Mouse (Mus musculus) heart, embryonic 11.5 days (tissue): ENCODE measurements at regions not wholly inside any gene's neighbourhood (a gene's known extent, or its start where the extent isn't known, plus 50 kb on each side); places are given as distances from the start of the nearest gene placed in this dataset.

ENCODE experiments used
- ATAC-seq: fragments of 200-750 bp; cut with Nextera tagmentation; replicated peaks from 2 replicates; pipeline ENCODE4 v1.8.0; 2017; ENCODE audit warnings: moderate library complexity; ENCODE audit not compliant: insufficient number of reproducible peaks, low FRiP score, low TSS enrichment
- H3K27ac ChIP-seq: fragments of 300-500 bp; sonication (generic); 2 replicates; pipeline ENCODE4 v1.5.1; 2014; ENCODE audit warnings: mild to moderate bottlenecking, low read depth, low read length
- H3K27me3 ChIP-seq: fragments of 300-500 bp; sonication (generic); 2 replicates; pipeline ENCODE4 v1.6.1; 2014; ENCODE audit warnings: mild to moderate bottlenecking, low read length, mixed read lengths; ENCODE audit not compliant: control insufficient read depth, insufficient read depth
- H3K36me3 ChIP-seq: fragments of 300-500 bp; sonication (generic); 2 replicates; pipeline ENCODE4 v1.6.1; 2014; ENCODE audit warnings: mild to moderate bottlenecking, low read length, moderate library complexity, mixed read lengths; ENCODE audit not compliant: control insufficient read depth, insufficient read depth
- H3K4me1 ChIP-seq: fragments of 300-500 bp; sonication (generic); 2 replicates; pipeline ENCODE4 v1.6.1; 2014; ENCODE audit warnings: low read length; ENCODE audit not compliant: control insufficient read depth, insufficient read depth
- H3K4me2 ChIP-seq: fragments of 300-500 bp; sonication (generic); 2 replicates; pipeline ENCODE4 v1.6.1; 2014; ENCODE audit warnings: mild to moderate bottlenecking, moderate library complexity
- H3K4me3 ChIP-seq: fragments of 300-500 bp; sonication (generic); 2 replicates; pipeline ENCODE4 v1.5.1; 2014; ENCODE audit warnings: low read depth, low read length
- H3K9ac ChIP-seq: fragments of 300-500 bp; sonication (generic); 2 replicates; pipeline ENCODE4 v1.6.1; 2014; ENCODE audit warnings: mild to moderate bottlenecking, low read depth, low read length, moderate library complexity
- H3K9me3 ChIP-seq: fragments of 300-500 bp; sonication (generic); replicated peaks from 2 replicates; pipeline ENCODE4 v1.6.1; 2016; ENCODE audit warnings: low read length; ENCODE audit not compliant: control insufficient read depth
- WGBS: fragments of 180-500 bp; shearing (Covaris S2); extraction: QIAGEN DNeasy Blood & Tissue Kit; methylation state at CpG from one replicate; pipeline ENCODE4 v1.1.7; 2014; ENCODE audit not compliant: insufficient replicate concordance; 5-methylcytosine and 5-hydroxymethylcytosine counted together

DNA sequence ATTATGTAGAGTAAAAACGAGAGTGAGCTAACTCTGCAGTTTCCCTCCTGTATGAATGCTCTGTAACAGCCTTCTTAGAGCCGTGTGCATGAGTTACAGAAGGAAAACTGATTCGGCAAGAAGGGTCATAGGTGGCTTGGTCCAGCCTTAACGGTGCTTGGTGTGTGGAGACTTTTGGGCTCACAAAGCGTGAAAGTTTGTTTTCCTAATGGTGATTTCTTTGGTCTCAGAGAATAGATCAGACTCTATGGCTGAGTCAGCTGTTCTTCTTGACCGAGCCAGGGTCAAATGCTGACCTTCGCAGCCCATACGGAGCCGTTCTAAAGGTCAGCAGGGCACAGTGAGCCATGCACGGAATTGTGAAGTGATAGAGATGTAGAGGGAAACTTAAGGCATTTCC, 294.1 kb upstream of the Mon1b start:
- H3K4me3 ChIP-seq, result no peak overlapping the region
- no peak overlapping the region for H3K27ac ChIP-seq
- no peaks in the 10 kb centered on the region for H3K4me1 ChIP-seq
- WGBS, result 67% methylated on average over 10 of the region's 10 CpGs
- H3K36me3 ChIP-seq, result no peaks in the 10 kb centered on the region
- H3K9ac ChIP-seq, result no peak overlapping the region
- H3K9me3 ChIP-seq, result no peaks in the 10 kb centered on the region
- no peak for ATAC-seq
- H3K4me2 ChIP-seq, result no peak overlapping the region
- H3K27me3 ChIP-seq, result no peaks in the 10 kb centered on the region

DNA sequence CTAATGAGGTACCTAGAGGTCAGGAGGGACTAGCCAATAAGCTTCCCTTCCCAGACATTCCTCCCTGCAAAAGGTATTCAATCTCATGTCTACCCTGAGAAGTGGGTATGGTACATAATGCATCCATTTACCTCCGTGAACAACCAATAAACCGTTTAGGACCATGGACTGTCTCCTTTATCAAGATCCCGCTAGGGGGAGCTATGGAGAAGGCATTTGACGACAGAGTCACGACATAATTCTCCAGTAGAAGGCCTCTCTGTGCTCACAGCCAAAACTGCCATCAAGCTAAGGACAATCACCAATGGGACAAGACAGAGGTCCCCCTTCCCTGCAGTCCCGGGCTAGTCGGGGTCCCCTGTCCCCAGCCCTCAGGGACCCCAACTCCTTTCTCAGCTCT, 273.5 kb upstream of the Mon1b start:
- Histone ChIP-seq H3K4me2 (no peak overlapping the region), H3K4me1 (no peaks in the 10 kb centered on the region), H3K9ac (no peak overlapping the region), H3K27ac (no peak overlapping the region), H3K36me3 (no peaks in the 10 kb centered on the region), H3K4me3 (no peak overlapping the region), H3K9me3 (no peaks in the 10 kb centered on the region), H3K27me3 (no peaks in the 10 kb centered on the region)
- no peak for ATAC-seq
- WGBS, result 55% methylated on average over 7 of the region's 7 CpGs

DNA sequence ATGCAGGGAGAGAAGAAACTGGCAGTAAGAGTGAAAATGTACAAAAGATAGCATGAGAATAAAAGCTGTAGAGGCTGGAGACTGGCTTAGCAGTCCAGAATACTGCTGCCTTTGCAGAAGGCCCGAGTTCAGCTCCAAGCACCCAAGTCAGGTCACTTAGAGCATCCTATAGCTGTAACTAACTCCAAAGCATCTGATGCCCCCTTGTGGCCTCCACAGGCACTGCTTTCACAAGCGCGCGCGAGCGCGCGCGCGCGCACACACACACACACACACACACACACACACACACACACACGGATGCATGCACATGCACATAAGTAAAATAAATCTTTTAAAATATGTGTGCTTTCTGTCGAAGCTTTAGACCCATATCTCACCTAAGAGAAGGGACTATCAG, 271.2 kb upstream of the Mon1b start:
- H3K4me3 ChIP-seq, result no peak overlapping the region
- WGBS, result 88% methylated on average over 9 of the region's 13 CpGs
- H3K9me3 ChIP-seq, result no peaks in the 10 kb centered on the region
- no peaks in the 10 kb centered on the region for H3K27me3 ChIP-seq
- ATAC-seq, result no peak
- no peaks in the 10 kb centered on the region for H3K4me1 ChIP-seq
- H3K4me2 ChIP-seq, result no peak overlapping the region
- no peak overlapping the region for H3K9ac ChIP-seq
- no peak overlapping the region for H3K27ac ChIP-seq
- H3K36me3 ChIP-seq, result no peaks in the 10 kb centered on the region

DNA sequence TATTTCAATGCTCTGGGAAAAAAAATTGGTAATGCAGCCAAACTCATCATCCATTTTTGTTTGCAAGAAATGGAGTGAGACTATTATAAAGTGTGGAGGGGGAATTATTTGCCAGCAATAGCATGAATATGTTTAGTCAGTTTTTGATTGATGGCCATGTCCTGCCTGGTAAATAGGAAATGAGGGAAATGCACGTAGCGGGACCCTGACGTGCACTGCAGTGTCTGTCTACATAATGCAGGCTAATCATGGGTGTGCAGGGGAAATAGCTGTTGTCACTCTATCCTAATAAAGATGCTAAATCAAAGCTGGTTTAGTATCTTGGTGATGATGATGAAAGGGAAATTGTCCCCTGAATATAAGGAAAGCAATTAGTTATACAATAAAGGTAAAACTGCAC, 251.9 kb upstream of the Mon1b start:
- no peak overlapping the region for H3K27ac ChIP-seq
- H3K36me3 ChIP-seq, result no peaks in the 10 kb centered on the region
- no peaks in the 10 kb centered on the region for H3K27me3 ChIP-seq
- ATAC-seq, result no peak
- H3K9ac ChIP-seq, result no peak overlapping the region
- WGBS, result 53% methylated on average over 3 of the region's 3 CpGs
- no peak overlapping the region for H3K4me2 ChIP-seq
- H3K4me3 ChIP-seq, result no peak overlapping the region
- no peaks in the 10 kb centered on the region; the same call in 1 of the 2 replicates for H3K4me1 ChIP-seq
- H3K9me3 ChIP-seq, result no peaks in the 10 kb centered on the region

DNA sequence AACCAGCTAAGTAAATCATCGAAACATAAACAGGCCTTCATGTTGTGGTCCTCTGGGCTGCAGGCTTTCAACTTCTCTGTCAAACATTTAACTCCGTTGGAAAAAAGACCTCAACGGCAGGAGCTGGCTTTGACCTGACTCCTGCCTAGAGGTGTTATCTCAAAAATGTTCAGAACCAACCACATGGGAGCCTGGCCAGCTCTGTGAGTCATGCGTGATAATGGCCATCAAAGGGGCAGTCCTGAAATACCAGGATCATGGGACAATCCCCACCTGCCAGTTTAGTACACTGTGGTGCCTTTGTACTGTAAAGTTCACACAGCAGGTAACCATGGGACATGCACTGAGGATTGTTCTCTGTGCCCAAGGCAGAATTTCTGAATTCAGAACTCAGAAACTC, 251.4 kb upstream of the Mon1b start:
- WGBS, result 29% methylated on average over 4 of the region's 4 CpGs
- H3K9ac ChIP-seq, result no peak overlapping the region
- no peak overlapping the region for H3K4me3 ChIP-seq
- no peaks in the 10 kb centered on the region for H3K36me3 ChIP-seq
- no peak overlapping the region for H3K4me2 ChIP-seq
- no peak overlapping the region for H3K27ac ChIP-seq
- peak; percentile 55 for ATAC-seq
- H3K27me3 ChIP-seq, result no peaks in the 10 kb centered on the region
- H3K9me3 ChIP-seq, result no peaks in the 10 kb centered on the region
- H3K4me1 ChIP-seq, result no peaks in the 10 kb centered on the region; the same call in 1 of the 2 replicates

DNA sequence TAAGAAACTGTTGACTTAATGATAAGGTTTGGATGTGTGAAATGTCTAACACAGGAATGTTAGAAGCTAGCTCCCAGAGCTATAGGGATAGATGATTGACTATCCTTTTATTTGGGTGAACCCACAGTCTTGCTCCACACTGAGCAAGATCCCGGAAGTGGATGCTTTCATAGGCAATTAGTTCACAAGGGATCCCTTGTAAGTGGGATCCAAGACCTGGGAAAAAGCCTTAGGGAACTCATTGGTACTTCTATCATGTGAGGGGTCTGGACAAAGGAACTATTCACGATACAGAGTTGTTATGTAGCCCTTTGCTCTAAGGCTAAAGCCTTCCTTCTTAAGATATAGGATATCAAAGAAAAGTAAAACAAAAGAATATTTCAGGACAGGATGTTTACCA, 245.9 kb upstream of the Mon1b start:
- Histone ChIP-seq H3K4me1 (no peaks in the 10 kb centered on the region), H3K4me2 (no peak overlapping the region), H3K4me3 (no peak overlapping the region), H3K9ac (no peak overlapping the region), H3K9me3 (no peaks in the 10 kb centered on the region), H3K27me3 (no peaks in the 10 kb centered on the region), H3K27ac (no peak overlapping the region), H3K36me3 (no peaks in the 10 kb centered on the region)
- WGBS, result 61% methylated on average over 2 of the region's 2 CpGs
- no peak for ATAC-seq

DNA sequence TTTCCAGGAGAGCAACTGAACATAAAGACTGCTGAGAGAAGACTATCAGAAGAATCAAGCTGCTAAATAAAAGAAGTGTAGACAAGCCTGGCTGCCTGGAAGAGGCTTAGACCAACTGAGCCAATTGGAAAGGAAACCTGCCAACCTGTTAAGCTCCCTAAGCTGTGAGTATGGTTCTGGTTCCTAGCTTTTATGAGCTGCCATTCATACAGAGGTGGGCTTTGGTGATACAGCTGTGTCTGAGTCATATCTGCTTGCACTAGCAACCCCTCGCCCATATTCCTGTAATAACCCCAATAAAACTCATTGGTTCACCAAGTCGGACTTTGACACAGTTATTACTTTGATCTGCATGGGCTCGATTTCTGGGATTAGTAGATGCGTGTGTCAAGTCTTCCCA, 245.3 kb upstream of the Mon1b start:
- H3K4me1 ChIP-seq, result no peaks in the 10 kb centered on the region
- WGBS, result 74% methylated on average over 4 of the region's 4 CpGs
- no peak for ATAC-seq
- no peaks in the 10 kb centered on the region for H3K27me3 ChIP-seq
- no peak overlapping the region for H3K4me2 ChIP-seq
- no peak overlapping the region for H3K27ac ChIP-seq
- no peak overlapping the region for H3K9ac ChIP-seq
- H3K36me3 ChIP-seq, result no peaks in the 10 kb centered on the region
- H3K9me3 ChIP-seq, result no peaks in the 10 kb centered on the region
- no peak overlapping the region for H3K4me3 ChIP-seq

DNA sequence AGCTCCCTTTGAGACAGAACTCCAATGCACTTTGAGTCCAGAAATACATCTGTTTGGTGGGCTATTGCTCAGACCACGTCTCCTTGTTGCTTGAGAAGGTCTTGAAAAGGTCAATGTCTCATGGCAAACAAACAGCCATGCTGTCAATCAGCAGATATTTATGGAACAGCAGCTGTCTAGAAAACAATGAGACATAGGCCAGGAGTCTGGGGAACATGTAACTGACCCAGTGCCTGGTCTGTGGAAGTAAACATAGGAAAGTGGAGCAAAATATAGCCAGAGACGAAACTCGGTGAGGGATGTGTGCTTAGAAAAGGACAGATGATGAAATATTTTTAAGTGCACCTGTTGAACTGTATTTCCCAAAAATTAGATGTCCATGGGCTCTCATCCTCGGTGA, 241.1 kb upstream of the Mon1b start:
- H3K27ac ChIP-seq, result no peak overlapping the region
- no peak for ATAC-seq
- H3K9ac ChIP-seq, result no peak overlapping the region
- no peaks in the 10 kb centered on the region for H3K9me3 ChIP-seq
- H3K4me1 ChIP-seq, result no peaks in the 10 kb centered on the region
- no peak overlapping the region for H3K4me3 ChIP-seq
- WGBS, result 52% methylated on average over 4 of the region's 4 CpGs
- no peaks in the 10 kb centered on the region for H3K36me3 ChIP-seq
- no peak overlapping the region for H3K4me2 ChIP-seq
- H3K27me3 ChIP-seq, result no peaks in the 10 kb centered on the region

DNA sequence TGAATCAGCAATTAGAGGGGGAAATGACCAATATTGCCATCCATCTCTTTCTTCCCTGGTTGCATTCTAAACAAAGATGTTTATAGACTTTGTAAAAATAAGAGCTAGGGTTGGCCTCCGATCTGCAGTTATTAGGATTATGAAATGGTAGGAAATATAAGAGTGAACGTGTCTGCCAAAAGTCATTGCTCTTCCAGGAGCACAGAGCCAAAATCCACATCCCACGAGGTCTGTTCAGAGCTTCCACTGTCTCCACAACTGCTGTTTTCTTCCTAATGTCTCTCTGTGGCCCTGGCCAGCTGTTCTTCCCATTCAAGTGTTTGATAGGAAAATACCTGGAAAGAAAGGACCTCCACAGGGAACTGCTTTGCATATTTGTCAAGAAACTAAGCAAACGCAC, 230.2 kb upstream of the Mon1b start:
- no peak overlapping the region for H3K4me2 ChIP-seq
- no peak overlapping the region for H3K9ac ChIP-seq
- no peaks in the 10 kb centered on the region for H3K4me1 ChIP-seq
- WGBS, result 60% methylated on average over 4 of the region's 4 CpGs
- no peak overlapping the region for H3K4me3 ChIP-seq
- H3K36me3 ChIP-seq, result no peaks in the 10 kb centered on the region
- no peak for ATAC-seq
- no peak overlapping the region for H3K27ac ChIP-seq
- H3K9me3 ChIP-seq, result no peaks in the 10 kb centered on the region
- no peaks in the 10 kb centered on the region for H3K27me3 ChIP-seq
